Mouse (Mus musculus): ENCODE data around the gene Itgb5.

- TF ChIP-seq CTCF (IDR thresholded peaks at IDR 0.05; ENCODE audit: borderline replicate concordance, extremely low read depth, insufficient read depth, insufficient read length) = no peak
- no peak for TF ChIP-seq POLR2A (IDR thresholded peaks at IDR 0.05; ENCODE audit: borderline replicate concordance, extremely low read depth, insufficient read depth, insufficient read length, poor library complexity, severe bottlenecking)
These were observed 87.2 kb downstream of the Itgb5 start for GRCm38 (mm10) chr16:33916473-33917251.

Data from brain, embryonic 14.5 days (tissue).